Mouse (Mus musculus) gastrocnemius, postnatal 4 days (tissue): Measurements from ENCODE around the gene Gpn2. TPM values are rescaled to one million over a fixed set of nuclear protein-coding genes. Genes with fewer than 3 reads are reported as not detected.

Experiments used
- DNase-seq, 2 experiments: peaks; one replicate each; pipeline ENCODE4 v3.0.0; 2021 to 2022; ENCODE audit warnings: low spot score in 2 of 2, mixed read lengths in 2 of 2
- long read RNA-seq, 2 experiments: library from polyadenylated mRNA; stranded (forward); transcript quantifications; one replicate each; pipeline ENCODE4 v2.0.0; 2021
- total RNA-seq, 2 experiments: library from RNA; stranded (reverse); gene quantifications; 2 replicates each; pipeline ENCODE4 v1.2.3; 2021

The Gpn2 gene
- total RNA-seq = 1 to 10 TPM; 6.5 to 7.6 TPM
- long read RNA-seq, experiment 1, transcript Gpn2-201 (5 exons, 1,367 nt) = major isoform, 6 of 6 reads
- long read RNA-seq, experiment 1, partial matches to known transcripts = 0 of 6 reads
- long read RNA-seq, experiment 1, other reads (novel, unspliced or antisense) = 0 of 6 reads
- long read RNA-seq, experiment 2, transcript Gpn2-201 (5 exons, 1,367 nt) = major isoform, 6 of 6 reads
- long read RNA-seq, experiment 2, partial matches to known transcripts = 0 of 6 reads
- long read RNA-seq, experiment 2, other reads (novel, unspliced or antisense) = 0 of 6 reads

- peak in 1 of 2 experiments; percentile 78 for DNase-seq
Measured at GRCm38 (mm10) chr4:133584059-133584951, at the start of gene Gpn2. Gene Gpn2 (plus strand): TSS chr4:133584362.

- no peak for DNase-seq
Measured at GRCm38 (mm10) chr4:133536081-133536480, 48.1 kb upstream of the Gpn2 start.

- no peak for DNase-seq
Measured at GRCm38 (mm10) chr4:133536652-133537051, 47.5 kb upstream of the Gpn2 start.

DNA sequence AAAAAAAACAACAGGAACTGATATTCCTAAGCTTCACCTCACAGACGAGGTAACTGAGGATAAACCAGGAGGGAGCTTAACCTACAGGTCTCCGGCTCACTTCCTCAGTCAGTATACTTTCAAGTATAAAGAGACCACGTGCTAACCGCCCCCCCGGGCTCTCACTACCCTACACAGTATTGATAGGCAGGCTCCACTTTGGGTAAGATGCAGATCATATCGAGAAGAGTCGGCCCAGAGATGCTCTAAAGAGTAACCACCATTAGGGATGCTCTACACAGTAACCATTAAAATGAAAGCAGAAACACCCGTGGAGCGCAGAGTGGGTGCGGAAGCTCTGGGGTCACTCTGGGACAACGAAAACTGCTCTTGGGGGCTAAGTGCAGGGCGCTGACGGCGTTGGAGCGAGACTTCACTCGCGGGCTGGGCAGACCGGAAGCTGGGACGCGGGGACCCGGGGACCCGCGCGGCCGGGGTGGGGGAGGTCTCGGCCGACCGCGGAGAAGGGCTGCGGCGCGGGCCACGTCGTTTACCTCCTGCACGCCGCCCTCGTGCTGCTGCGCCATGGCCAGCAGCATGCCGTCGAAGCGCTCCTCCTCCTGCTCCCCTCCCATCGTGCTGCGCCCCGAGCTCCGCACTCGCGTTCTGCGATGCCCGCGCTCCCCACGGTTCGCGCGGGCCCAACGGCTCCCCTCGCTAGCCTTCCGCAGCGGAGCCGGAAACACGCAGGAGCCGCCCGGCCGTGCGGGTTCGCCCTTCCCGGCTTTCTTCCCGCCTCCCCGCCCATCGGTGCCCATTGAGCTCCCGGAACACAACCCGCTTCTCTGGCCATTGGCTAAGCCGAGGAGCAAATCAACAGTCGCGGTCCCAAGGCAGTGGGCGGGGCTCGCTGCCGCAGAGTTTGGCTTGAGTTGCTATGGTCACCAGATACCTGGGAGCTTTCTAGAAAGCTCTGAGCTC, 38.6 kb upstream of the Gpn2 start, which contains the start of gene Nudc:
Nudc (minus strand) TSS at position 725 of the 960 bp plus-strand sequence.
- DNase-seq = peak; percentile 91 to 94

DNA sequence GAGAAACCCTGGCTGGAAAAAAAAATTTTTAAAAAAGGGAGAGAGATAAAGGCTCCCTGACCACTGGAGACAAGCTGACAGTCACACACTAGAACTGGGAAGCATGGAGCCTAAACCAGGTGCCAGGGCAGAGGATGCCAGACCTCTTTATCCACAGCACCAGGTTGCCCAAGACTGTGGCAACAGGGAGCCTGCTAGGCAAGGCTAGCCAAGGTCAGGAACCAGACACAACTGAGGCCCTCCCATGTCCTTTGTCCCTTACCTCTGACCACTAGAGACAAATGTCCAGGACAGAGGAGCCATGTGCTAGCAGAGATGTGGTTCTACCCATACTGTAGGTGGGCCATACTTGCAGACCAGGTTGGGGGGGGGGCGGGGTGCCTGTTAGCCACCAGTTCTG, 32.1 kb upstream of the Gpn2 start:
- DNase-seq = no peak

DNA sequence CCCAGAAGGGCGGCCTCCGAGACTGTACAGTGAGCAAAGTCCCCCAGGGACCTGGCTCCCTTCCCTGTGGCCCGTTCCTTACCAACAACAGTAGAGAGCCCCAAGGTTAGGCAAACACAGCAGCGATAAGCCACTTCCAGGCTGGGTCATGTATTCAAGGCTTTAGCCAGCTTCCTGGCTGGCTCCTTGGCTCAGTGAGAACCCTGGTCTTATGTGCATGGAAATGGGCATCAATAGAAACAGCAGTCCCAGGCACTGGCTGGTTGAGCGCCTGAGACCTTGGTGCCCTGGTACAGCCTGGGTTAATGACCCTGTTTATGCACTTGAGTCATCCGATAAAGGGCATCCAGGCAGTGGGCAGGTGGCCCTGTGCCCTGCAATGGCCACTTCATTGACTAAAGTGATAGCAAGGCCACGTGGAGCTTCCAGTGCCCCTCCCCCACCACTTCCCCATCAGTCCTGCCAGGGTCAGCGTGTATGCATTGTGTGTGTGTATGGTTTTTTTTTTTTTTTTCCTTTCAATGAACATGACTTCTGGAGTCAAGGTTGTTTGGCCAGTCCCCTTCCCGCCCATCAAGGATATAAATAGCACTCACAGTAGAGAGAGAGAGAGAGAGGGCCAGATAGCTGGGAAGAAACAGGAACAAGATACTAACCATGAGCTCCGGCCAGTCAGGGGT, 31.3 kb upstream of the Gpn2 start, which contains the start of gene Nr0b2:
Nr0b2 (plus strand) TSS at position 609 of the 680 bp plus-strand sequence.
- no peak for DNase-seq

DNA sequence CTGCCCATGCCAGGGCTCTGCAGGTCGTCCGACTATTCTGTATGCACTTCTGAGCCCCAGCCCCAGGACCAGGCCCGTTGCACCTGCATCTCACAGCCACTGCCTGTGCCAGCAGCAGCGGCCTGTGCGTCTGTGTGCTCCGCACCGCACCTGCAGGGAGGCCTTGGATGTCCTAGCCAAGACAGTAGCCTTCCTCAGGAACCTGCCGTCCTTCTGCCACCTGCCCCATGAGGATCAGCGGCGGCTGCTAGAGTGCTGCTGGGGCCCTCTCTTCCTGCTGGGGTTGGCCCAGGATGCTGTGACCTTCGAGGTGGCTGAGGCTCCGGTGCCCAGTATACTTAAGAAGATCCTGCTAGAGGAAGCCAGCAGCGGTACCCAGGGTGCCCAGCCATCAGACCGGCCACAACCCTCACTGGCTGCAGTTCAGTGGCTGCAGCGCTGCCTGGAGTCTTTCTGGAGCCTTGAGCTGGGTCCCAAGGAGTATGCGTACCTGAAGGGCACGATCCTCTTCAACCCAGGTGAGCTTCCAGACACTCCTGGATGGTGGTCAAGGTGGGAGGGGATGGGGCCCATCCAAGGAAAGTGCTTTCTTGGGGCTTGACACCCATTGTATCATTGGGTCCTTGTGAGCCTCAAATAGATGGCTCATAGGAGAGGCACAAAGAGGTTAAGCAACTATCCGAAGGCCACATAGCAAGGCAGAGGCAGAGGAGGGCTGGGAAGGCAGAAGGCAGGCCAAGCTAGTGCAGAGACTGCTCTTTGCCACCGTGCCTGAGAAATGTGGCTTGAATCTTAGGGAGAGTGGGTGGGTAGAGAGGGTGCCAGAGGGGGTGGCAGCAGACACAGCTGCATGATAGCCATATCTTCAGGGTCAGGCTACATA, 30.5 kb upstream of the Gpn2 start:
- DNase-seq = no peak

- DNase-seq = no peak
Measured at GRCm38 (mm10) chr4:133557041-133557717, 27.0 kb upstream of the Gpn2 start.

- no peak for DNase-seq
Measured at GRCm38 (mm10) chr4:133559846-133560245, 24.3 kb upstream of the Gpn2 start.

DNA sequence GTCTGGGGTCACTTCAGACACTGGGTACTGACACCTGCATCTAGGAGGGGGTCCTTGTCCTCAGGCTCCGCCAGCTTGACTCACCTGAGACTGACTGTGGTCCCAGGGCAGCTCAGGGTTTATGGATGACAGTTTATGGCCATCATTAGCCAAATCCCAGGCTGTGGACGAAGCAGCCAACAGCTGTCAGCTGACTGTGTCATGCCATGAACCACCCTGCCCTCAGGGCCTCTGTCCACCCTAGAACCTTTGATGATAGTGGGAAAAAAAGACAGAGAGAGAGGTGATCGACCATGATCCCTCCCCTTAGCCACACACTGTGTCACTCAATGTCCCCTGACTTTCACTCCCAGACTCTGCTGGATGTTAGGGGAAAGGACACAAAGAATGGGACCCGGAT, 22.5 kb upstream of the Gpn2 start:
- no peak for DNase-seq

GRCm38 (mm10) chr4:133563123-133563571, 21.0 kb upstream of the Gpn2 start:
- no peak for DNase-seq

- no peak for DNase-seq
Measured at GRCm38 (mm10) chr4:133567251-133567650, 16.9 kb upstream of the Gpn2 start.

- DNase-seq = no peak
Measured at GRCm38 (mm10) chr4:133569291-133570065, 14.7 kb upstream of the Gpn2 start.

GRCm38 (mm10) chr4:133570066-133570466, 14.1 kb upstream of the Gpn2 start:
- DNase-seq = no peak

GRCm38 (mm10) chr4:133574070-133574842, 9.9 kb upstream of the Gpn2 start, which contains the start of gene Gpatch3:
Gene Gpatch3 (plus strand): TSS chr4:133574745.
- peak; percentile 83 to 92 for DNase-seq

GRCm38 (mm10) chr4:133574843-133575202, 9.3 kb upstream of the Gpn2 start:
- no peak for DNase-seq

GRCm38 (mm10) chr4:133577983-133578382, 6.2 kb upstream of the Gpn2 start:
- DNase-seq = no peak
